Mouse (Mus musculus) lung, postnatal 14 days (tissue): ENCODE data around the gene B3gnt2.

Experiments used
- DNase-seq: peaks from one replicate; pipeline ENCODE4 v3.0.0; 2021

Gene B3gnt2

DNA sequence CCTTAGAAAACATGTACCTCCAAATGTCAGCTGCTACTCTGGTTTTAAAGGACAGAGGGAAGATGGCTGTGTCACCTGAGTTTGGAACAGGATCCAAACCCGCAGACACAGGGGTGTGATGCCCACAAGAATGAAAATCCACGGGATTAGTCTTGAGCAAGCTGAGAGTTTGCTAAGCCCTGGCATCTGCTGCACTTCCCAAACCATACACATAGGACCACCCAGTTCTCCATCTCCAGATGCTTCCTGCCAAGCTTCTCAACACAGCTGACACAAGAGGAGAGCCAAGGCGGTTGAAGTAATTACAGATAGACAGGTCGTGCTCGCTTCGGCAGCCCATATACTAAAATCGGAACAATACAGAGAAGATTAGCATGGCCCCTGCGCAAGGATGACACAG, 7.8 kb upstream of the B3gnt2 start:
- no peak for DNase-seq

GRCm38 (mm10) chr11:22867691-22868090, 6.9 kb upstream of the B3gnt2 start:
- no peak for DNase-seq

DNA sequence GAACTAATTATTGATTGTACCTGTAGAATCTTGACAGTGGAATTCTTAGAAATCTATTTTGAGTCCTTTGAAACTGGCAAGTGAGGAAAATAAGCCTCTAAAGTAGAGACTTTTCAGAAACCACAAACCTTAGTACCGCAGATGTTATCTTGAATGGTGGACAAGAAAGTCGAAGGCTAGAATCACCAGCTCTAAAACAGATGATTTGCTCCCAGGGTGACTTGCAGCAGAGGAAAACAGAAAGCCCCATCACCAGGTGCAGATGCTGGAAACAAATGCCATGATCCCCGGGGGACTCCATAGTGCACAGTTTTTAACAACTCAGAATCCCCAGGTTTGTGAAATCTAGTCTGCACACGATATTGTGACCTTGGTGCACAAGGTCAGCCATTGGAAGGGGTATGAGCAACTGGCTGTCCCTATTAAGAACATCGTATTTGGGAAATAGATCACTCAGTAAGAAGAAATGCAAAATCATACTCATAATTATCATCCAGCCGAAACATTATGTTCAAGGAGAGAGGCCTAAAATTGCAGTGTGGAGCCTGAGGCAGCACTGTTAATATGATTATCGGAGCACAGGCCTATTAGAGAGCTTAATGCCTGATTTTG, 5.0 kb upstream of the B3gnt2 start:
- no peak for DNase-seq

DNA sequence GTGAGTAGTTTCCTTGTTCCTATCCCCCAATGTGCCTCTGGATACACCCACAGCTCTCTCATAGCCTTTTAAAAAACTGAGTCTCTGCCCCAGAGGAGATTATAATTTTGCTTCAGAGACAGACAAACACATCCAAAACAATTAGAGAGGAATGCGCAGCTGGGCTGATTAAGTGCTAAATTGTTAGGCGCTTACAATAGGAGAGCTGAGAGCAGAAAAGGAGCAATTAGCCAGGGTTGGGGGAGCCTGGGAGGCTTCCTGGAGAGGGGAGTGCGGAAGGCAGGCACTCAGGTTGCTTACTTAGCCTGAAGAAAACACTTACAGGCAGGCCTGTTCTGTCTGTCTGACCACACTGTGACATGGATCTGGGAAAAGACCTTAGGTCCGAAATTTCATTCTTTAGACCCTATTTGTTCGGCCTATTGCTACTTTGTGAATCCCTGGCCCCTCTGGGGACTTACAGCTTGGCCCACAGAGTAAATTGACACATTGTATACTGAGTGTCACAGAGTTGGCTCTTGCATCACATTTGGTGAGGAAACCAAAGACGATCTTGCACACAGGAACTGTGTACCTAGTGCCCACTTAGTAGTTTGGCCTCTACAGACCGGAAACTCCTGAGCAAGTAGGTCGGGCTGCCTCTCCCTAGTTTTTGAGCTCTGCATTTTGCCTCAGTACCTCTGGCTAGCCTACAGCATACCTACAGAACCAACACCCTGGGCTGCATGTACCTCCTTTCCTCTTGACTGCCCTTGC, 3.7 kb upstream of the B3gnt2 start:
- no peak for DNase-seq

DNA sequence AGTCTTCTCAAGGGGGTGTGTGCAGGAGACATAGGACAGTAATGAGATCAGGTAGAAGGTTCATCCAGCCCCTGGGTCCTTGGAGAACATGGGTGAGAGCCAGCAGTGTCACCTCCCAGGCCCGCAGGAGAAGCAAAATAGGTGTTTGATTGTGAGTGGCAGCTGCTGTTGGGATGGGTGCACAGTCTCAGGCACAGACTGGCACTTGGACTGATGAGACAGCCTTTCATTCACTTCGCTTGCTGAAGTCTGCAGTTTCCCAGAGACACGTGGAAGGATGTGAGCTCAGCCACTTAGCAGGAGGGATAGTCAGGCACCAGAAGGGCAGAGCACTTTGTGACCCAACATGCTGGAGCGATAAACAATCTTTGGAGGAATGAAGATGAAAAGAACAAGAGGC, 2.8 kb upstream of the B3gnt2 start:
- DNase-seq: no peak

GRCm38 (mm10) chr11:22861315-22861714, 554 bp upstream of the B3gnt2 start:
- DNase-seq: no peak

GRCm38 (mm10) chr11:22859633-22860334, 977 bp downstream of the B3gnt2 start:
- peak; percentile 93 for DNase-seq

DNA sequence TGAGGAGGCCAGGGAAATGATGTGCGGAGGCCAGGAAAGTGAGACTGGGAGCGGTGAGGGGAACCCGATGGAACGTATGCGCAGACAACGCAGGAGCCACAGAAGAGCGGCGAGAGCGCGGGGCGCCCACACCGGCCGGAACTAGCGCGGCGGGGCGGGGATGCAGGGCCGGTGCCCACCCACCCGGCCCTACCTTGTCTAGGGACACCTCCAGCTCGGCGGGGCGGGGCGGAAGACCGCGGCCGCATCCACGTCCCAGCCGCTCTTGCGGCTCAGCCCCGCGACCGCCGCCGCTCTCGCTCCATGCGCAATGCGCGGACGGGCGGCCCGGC, 1.5 kb downstream of the B3gnt2 start:
- DNase-seq: peak; percentile 62

DNA sequence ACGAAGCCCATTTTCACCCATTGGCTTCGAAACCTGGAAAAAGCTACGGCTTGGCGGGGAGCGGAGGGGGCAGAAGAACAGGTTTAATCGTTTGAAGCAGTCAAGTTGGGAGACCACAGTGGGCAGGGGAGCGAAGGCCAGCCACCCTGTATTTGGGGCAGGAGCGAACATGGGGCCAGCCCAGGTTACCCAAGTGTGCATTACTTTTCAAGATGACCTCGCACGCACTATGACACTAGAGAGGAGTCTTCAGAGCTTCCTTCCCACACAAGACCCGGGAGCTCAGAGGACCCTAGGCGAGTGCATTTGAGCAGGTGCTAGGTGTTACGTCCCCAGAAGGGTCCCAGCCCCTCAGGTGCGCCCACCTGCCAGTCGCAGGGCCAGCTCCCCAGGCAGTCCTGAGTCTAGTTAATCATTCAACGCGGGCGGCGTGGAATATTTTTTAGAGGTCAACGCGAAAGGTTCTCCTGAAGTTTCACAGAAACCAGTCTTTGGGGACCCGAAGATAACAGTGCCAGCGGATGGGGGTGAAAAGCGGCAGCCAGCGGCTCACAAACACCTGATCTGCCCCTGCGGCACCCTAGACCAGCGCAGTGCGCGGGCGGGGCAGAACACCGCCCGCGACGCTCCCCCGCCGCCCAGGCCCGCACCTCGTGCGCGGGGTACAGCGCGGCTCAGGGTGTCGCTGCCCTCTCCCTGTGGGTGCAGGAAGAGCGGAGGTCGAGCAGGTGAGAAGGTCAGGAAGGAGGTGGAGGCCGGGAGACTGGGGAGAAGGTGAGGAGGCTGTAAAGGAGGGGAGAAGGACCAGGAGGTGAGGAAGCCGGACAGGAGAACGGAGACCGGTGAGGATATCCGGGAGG, 2.1 kb downstream of the B3gnt2 start:
- DNase-seq: no peak

GRCm38 (mm10) chr11:22857705-22858440, 2.9 kb downstream of the B3gnt2 start:
- DNase-seq: no peak

GRCm38 (mm10) chr11:22857106-22857704, 3.6 kb downstream of the B3gnt2 start:
- no peak for DNase-seq

DNA sequence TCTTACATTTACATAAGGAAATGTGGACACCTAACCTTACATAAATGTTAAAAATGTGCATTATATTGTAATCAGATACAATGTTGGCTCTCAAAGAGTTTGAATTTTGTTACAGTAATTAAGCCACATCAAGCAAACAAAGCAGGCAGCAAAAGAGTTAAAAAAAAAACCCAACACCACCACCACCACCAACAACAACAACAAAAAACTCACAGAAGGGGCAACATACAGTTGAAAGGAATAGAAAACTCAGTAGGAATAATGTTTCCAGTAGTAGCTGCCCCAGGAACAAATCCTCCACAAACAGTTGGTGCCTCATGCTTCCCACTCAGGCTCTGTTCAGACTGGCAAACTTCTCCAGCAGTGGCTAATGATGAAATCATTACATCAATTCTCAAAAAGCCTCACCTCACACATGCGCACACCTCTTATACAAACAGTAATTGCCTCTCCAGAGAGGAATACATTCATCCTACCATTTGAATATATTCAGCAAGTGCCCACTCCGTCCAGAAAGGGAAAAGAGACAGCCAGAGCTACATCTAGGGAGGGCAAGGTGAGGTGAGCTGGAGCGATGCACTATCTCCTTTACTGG, 4.3 kb downstream of the B3gnt2 start:
- no peak for DNase-seq

DNA sequence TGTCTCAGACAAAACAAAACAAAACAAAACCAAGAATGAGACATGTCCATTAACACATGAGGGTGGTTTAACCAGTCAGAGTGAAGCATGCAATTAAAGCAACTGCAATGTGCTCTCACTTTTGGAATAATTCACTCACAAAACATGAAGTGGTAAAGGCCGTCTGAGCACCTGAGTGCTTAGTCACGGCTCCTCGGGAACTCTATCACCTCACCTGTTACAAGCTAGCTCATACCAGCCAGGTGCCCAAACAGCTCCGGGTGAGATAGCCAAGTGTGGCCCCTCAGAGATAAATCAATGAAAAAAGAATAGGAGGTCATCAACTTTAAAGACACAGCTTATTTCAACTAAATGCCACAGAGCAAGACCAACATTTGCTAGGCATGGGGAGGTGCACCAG, 6.2 kb downstream of the B3gnt2 start:
- no peak for DNase-seq

DNA sequence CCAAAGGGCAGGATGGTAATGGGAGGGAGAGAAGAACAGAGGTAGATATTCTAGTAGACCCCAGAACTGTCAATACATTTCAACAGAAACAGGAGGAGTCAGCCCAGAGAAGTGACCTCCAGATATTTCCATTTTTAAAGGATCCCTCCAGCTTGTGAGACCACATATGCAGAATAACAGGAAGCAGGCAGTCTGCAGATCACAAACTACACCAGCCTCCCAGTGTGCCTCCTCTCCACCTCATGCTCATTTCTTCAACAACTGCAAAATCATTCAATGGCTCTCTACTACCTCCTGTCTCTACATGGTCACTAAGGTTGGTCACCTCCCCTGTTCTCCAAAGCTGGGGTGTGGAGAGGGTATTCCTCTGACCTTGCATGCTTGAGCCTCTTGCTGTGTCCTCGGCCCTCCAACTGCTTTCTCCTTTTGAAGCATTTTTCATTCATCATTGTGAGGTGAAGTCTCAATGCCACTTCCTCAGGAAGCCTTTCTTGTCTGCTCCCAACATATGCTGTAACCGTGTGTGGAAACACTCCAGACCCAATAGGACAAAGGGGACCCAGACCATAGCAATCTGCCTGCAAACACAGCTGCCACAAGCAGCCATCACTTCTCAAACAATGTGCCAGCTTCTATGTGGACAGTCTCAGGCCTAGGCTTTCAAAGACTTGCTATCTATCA, 7.1 kb downstream of the B3gnt2 start:
- DNase-seq: no peak

GRCm38 (mm10) chr11:22852510-22852909, 8.3 kb downstream of the B3gnt2 start:
- DNase-seq: no peak

DNA sequence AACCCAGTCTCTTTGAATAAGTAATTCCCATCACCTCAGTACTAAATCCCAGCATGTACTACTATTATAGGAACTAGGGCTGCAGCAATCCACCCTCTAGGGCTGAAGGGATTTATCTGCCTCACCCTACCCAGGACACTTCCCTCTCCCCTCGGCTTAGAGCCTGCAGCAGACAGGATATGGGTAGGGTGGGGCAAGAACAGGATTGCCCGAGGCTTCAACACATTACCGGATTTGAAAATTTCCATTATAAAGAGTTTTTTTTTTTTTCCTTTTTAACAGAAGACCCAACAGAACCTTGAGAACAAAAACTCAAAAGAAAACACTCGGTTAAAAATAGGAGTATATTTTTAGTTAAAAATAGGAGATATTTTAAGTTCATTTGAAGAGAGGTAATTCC, 9.3 kb downstream of the B3gnt2 start:
- DNase-seq: no peak

DNA sequence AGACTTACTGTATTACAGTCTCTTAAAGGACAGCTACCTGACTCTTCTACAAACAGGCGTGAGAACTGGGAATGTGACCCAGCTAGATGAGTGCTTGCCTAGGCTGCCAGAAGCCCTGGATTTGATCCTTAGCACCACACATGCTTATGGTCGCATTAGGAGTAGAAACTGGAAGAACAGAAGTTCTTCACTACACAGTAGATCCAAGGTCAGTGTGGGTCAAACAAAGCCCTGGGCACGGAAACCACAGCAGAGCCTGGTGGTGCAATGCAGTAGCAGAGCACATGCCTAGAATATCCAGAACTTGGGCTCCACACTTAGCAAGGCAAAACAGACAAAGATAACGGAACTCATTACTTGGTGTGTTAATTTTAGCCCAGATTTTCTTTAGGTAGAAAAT, 10.7 kb downstream of the B3gnt2 start:
- no peak for DNase-seq

DNA sequence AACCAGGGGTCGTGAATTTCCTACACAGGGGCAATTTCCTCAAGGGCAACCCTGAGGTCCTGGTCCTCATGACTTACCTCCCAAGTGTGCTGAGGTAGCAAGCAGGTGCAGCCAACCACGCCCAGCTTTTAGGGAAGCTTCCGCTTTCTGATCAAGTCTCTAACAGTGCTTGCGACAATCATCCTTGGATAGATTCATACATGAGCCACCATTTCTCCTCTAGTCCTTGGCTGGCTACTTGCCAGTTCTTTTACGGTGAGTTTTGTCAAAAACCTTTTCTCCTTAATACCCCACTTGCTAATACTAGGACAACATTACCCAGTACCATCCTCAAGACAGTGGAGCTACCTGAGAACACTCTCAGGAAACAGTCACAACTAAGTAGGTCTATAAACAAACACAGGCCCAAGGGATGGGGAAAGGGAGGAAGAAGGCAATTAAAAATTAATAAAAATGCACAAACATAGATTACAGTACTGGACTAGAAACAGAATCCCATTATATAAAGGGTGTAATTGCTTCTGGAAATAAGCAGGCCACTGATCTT, 12.0 kb downstream of the B3gnt2 start:
- no peak for DNase-seq

- DNase-seq: peak; percentile 46
Observed at GRCm38 (mm10) chr11:22847732-22848648, 12.8 kb downstream of the B3gnt2 start.
